Mouse (Mus musculus): ENCODE data around the gene Dusp27.
A peak's percentile ranks its signal among the peaks of the same experiment; 100 is the strongest.

Dusp27 gene

GRCm38 (mm10) chr1:166127719-166128118 lies at the start of gene Dusp27:
TSS of gene Dusp27 (minus strand) at chr1:166127922.
- DNase-seq (ENCODE audit: low spot score in 2 of 2): no peak

- DNase-seq (ENCODE audit: low spot score in 2 of 2): no peak
These were observed 45.9 kb upstream of the Dusp27 start for GRCm38 (mm10) chr1:166173621-166174020.

- no peak for DNase-seq (ENCODE audit: low spot score in 2 of 2)
These were observed 45.3 kb upstream of the Dusp27 start for GRCm38 (mm10) chr1:166172992-166173391.

- no peak for DNase-seq (ENCODE audit: low spot score in 2 of 2)
These were observed 43.1 kb upstream of the Dusp27 start for GRCm38 (mm10) chr1:166170852-166171251.

- DNase-seq (ENCODE audit: low spot score in 2 of 2): no peak
These were observed 42.0 kb upstream of the Dusp27 start for GRCm38 (mm10) chr1:166169713-166170112.

- no peak for DNase-seq (ENCODE audit: low spot score in 2 of 2)
These were observed 40.3 kb upstream of the Dusp27 start for GRCm38 (mm10) chr1:166168017-166168416.

GRCm38 (mm10) chr1:166167405-166167804 lies 39.7 kb upstream of the Dusp27 start:
- no peak for DNase-seq (ENCODE audit: low spot score in 2 of 2)

GRCm38 (mm10) chr1:166165159-166165558 lies 37.4 kb upstream of the Dusp27 start:
- no peak for DNase-seq (ENCODE audit: low spot score in 2 of 2)

- no peak for DNase-seq (ENCODE audit: low spot score in 2 of 2)
These were observed 36.9 kb upstream of the Dusp27 start for GRCm38 (mm10) chr1:166164580-166164979.

- peak; percentile 35 to 72 for DNase-seq (ENCODE audit: low spot score in 2 of 2)
These were observed 33.1 kb upstream of the Dusp27 start for GRCm38 (mm10) chr1:166160569-166161445.

- no peak for DNase-seq (ENCODE audit: low spot score in 2 of 2)
These were observed 32.4 kb upstream of the Dusp27 start for GRCm38 (mm10) chr1:166160111-166160510.

GRCm38 (mm10) chr1:166158664-166159063 lies 30.9 kb upstream of the Dusp27 start:
- DNase-seq (ENCODE audit: low spot score in 2 of 2): no peak

- no peak for DNase-seq (ENCODE audit: low spot score in 2 of 2)
These were observed 30.0 kb upstream of the Dusp27 start for GRCm38 (mm10) chr1:166157712-166158111.

- DNase-seq (ENCODE audit: low spot score in 2 of 2): no peak
These were observed 27.4 kb upstream of the Dusp27 start for GRCm38 (mm10) chr1:166155113-166155494.

- peak; percentile 44 to 73 for DNase-seq (ENCODE audit: low spot score in 2 of 2)
These were observed 26.7 kb upstream of the Dusp27 start for GRCm38 (mm10) chr1:166154162-166155112.

GRCm38 (mm10) chr1:166153351-166154120 lies 25.8 kb upstream of the Dusp27 start:
- peak; percentile 75 to 94 for DNase-seq (ENCODE audit: low spot score in 2 of 2)

GRCm38 (mm10) chr1:166152034-166152433 lies 24.3 kb upstream of the Dusp27 start:
- DNase-seq (ENCODE audit: low spot score in 2 of 2): no peak

GRCm38 (mm10) chr1:166151341-166151740 lies 23.6 kb upstream of the Dusp27 start:
- no peak for DNase-seq (ENCODE audit: low spot score in 2 of 2)

GRCm38 (mm10) chr1:166150035-166150434 lies 22.3 kb upstream of the Dusp27 start:
- no peak for DNase-seq (ENCODE audit: low spot score in 2 of 2)

GRCm38 (mm10) chr1:166149441-166149840 lies 21.7 kb upstream of the Dusp27 start:
- no peak for DNase-seq (ENCODE audit: low spot score in 2 of 2)

- no peak for DNase-seq (ENCODE audit: low spot score in 2 of 2)
These were observed 19.9 kb upstream of the Dusp27 start for GRCm38 (mm10) chr1:166147657-166148056.

GRCm38 (mm10) chr1:166146626-166147025 lies 18.9 kb upstream of the Dusp27 start:
- no peak for DNase-seq (ENCODE audit: low spot score in 2 of 2)
